Mouse (Mus musculus) brain, embryonic 14.5 days (tissue): ENCODE data around the gene Rin3.

ENCODE experiments used
- CTCF ChIP-seq: fragments of 200-500 bp; IDR thresholded peaks from 2 replicates; pipeline ENCODE4 v1.5.1; 2012; ENCODE audit warnings: inconsistent platforms, mild to moderate bottlenecking, moderate library complexity, borderline replicate concordance; ENCODE audit not compliant: insufficient read depth, insufficient read length; ENCODE audit errors: extremely low read depth
- POLR2A ChIP-seq: fragments of 200-500 bp; IDR thresholded peaks from 2 replicates; pipeline ENCODE4 v1.6.1; 2012; ENCODE audit warnings: mild to moderate bottlenecking, inconsistent platforms, borderline replicate concordance; ENCODE audit not compliant: poor library complexity, insufficient read depth, insufficient read length, severe bottlenecking; ENCODE audit errors: extremely low read depth

- no peak for TF ChIP-seq CTCF
- TF ChIP-seq POLR2A: no peak
Measured at GRCm38 (mm10) chr12:102301585-102301984, 18.7 kb downstream of the Rin3 start.
